ENCODE assay signal across 8 mouse cellular contexts in genomic region chr10:103369081-103369420, GRCm38 (mm10). TPM values are rescaled to one million over a fixed set of nuclear protein-coding genes. Genes with fewer than 3 reads are reported as not detected.
DNase-seq lines count a peak whose midpoint lies in the region; ATAC-seq and TF ChIP-seq lines count a peak whose summit lies in the region.

No protein-coding gene starts in this region.

- ATAC-seq in liver, embryonic 12.5 days: peak; percentile 84

- no peak for TF ChIP-seq CTCF in heart, adult 2 months (IDR thresholded peaks at IDR 0.05)

- no peak for TF ChIP-seq EP300 in heart, adult 2 months (IDR thresholded peaks at IDR 0.05; ENCODE audit: insufficient read depth, low read depth, low read length)

- no peak for TF ChIP-seq POLR2A in heart, adult 2 months (IDR thresholded peaks at IDR 0.05; ENCODE audit: insufficient read depth, low read depth, low read length)

- peaks cover 5% of the 10 kb centered on the region for H3K27me3 ChIP-seq in heart, adult 2 months (ENCODE audit: control insufficient read depth, insufficient read depth, low read length)
- H3K27me3 ChIP-seq in liver, embryonic 12.5 days (replicated peaks): peaks cover 24% of the 10 kb centered on the region

- no peaks in the 10 kb centered on the region for H3K9me3 ChIP-seq in liver, embryonic 12.5 days (replicated peaks)

- intact Hi-C loops in heart, adult 2 months (cut with DNase I): no loop called here

- H3K27ac ChIP-seq in heart, adult 2 months: no peak overlapping the region
- H3K27ac ChIP-seq in liver, embryonic 12.5 days: no peak overlapping the region

- no peaks in the 10 kb centered on the region for H3K36me3 ChIP-seq in heart, adult 2 months (ENCODE audit: control insufficient read depth, insufficient read depth, low read length)
- no peaks in the 10 kb centered on the region for H3K36me3 ChIP-seq in liver, embryonic 12.5 days

- H3K79me2 ChIP-seq in heart, adult 2 months (replicated peaks; ENCODE audit: control insufficient read depth, insufficient read depth, low read length): no peaks in the 10 kb centered on the region

- H3K4me1 ChIP-seq in heart, adult 2 months (ENCODE audit: control insufficient read depth, insufficient read depth, low read length): no peaks in the 10 kb centered on the region
- peaks cover 9% of the 10 kb centered on the region; the same call in 1 of the 2 replicates for H3K4me1 ChIP-seq in liver, embryonic 12.5 days

- peak in 1 of 2 experiments; percentile 6 for DNase-seq in heart, adult 2 months
- no peak for DNase-seq in heart, adult 11 months
- DNase-seq in cerebellum, postnatal 14 days: peak; percentile 83
- DNase-seq in frontal cortex, postnatal 36 days (ENCODE audit: low spot score in 2 of 2): peak; percentile 70 to 78
- DNase-seq in kidney, postnatal 10 days: peak; percentile 84
- DNase-seq in neural tube, embryonic 10.5 days (ENCODE audit: extremely low spot score, low spot score): peak; percentile 63
- peak; percentile 9 to 31 for DNase-seq in urinary bladder, postnatal 36 days (ENCODE audit: low spot score in 2 of 2)

- no peak overlapping the region for H3K9ac ChIP-seq in heart, adult 2 months (ENCODE audit: low read depth, low read length)
- H3K9ac ChIP-seq in liver, embryonic 12.5 days: no peak overlapping the region

- 0% methylated on average over 8 of the region's 8 CpGs for WGBS in heart, adult 2 months
- WGBS in liver, embryonic 12.5 days (ENCODE audit: insufficient replicate concordance): 0% methylated on average over 8 of the region's 8 CpGs

- H3K4me3 ChIP-seq in heart, adult 2 months: peak overlapping the region; percentile 29
- peak overlapping the region; percentile 50 for H3K4me3 ChIP-seq in liver, embryonic 12.5 days

- peak overlapping the region; percentile 63 for H3K4me2 ChIP-seq in liver, embryonic 12.5 days

RNA-seq across cellular contexts. Expression of gene Slc6a15, which starts 1.5 kb away (rescaled TPM):
- under 1 TPM; 0.23 to 0.27 TPM for total RNA-seq in heart, adult 2 months (2021)
- 0.06 and 0.08 TPM in 2 replicates for polyA plus RNA-seq in heart, adult 2 months (2012; rRNA removed)
- 0.23 and 0.33 TPM in 2 replicates for polyA plus RNA-seq in liver, embryonic 12.5 days (2016; fragmentation: Nextera tagmentation; extraction: Ambion mirVana)
